Mouse (Mus musculus) midbrain, embryonic 16.5 days (tissue): ENCODE measurements around the gene Cdk15. TPM values are rescaled to one million over a fixed set of nuclear protein-coding genes. Genes with fewer than 3 reads are reported as not detected.

Source experiments
- ATAC-seq: fragments of 200-750 bp; cut with Nextera tagmentation; 2 replicates; pipeline ENCODE4 v1.8.0; 2017; ENCODE audit warnings: moderate TSS enrichment
- H3K27ac ChIP-seq: fragments of 300-500 bp; sonication (generic); 2 replicates; pipeline ENCODE4 v1.5.1; 2014; ENCODE audit warnings: mild to moderate bottlenecking, low read length, mixed read lengths
- H3K27me3 ChIP-seq: fragments of 300-500 bp; sonication (generic); 2 replicates; pipeline ENCODE4 v1.6.1; 2014; ENCODE audit warnings: low read depth, low read length, mixed read lengths; ENCODE audit not compliant: control insufficient read depth, insufficient read depth
- H3K36me3 ChIP-seq: fragments of 300-500 bp; sonication (generic); 2 replicates; pipeline ENCODE4 v1.6.1; 2014; ENCODE audit warnings: mild to moderate bottlenecking, low read length, moderate library complexity, mixed read lengths; ENCODE audit not compliant: control insufficient read depth, insufficient read depth
- H3K4me1 ChIP-seq: fragments of 300-500 bp; sonication (generic); 2 replicates; pipeline ENCODE4 v1.6.1; 2014; ENCODE audit warnings: mild to moderate bottlenecking, low read length, mixed read lengths; ENCODE audit not compliant: control insufficient read depth, insufficient read depth
- H3K4me2 ChIP-seq: fragments of 300-500 bp; sonication (generic); 2 replicates; pipeline ENCODE4 v1.6.1; 2014; ENCODE audit warnings: mild to moderate bottlenecking, low read length, mixed read lengths
- H3K4me3 ChIP-seq: fragments of 300-500 bp; sonication (generic); 2 replicates; pipeline ENCODE4 v1.5.1; 2014; ENCODE audit warnings: low read depth, mild to moderate bottlenecking, low read length, moderate library complexity, mixed read lengths
- H3K9ac ChIP-seq: fragments of 300-500 bp; sonication (generic); 2 replicates; pipeline ENCODE4 v1.6.1; 2014; ENCODE audit warnings: low read depth, low read length, mixed read lengths
- H3K9me3 ChIP-seq: fragments of 300-500 bp; sonication (generic); replicated peaks from 2 replicates; pipeline ENCODE4 v1.6.1; 2014; ENCODE audit warnings: mild to moderate bottlenecking, low read length, mixed read lengths; ENCODE audit not compliant: control insufficient read depth, poor library complexity, severe bottlenecking
- whole genome bisulfite sequencing: fragments of 180-500 bp; shearing (Covaris S2); extraction: QIAGEN DNeasy Blood & Tissue Kit; methylation state at CpG from one replicate; pipeline ENCODE4 v1.1.7; 2014; 5-methylcytosine and 5-hydroxymethylcytosine counted together
- polyA plus RNA-seq: library from polyadenylated mRNA; unstranded; fragments of >200 nt; fragmentation: Nextera tagmentation; extraction: Ambion mirVana; gene quantifications from 2 replicates; pipeline ENCODE4 v1.2.1, GENCODE M21; 2015

Gene Cdk15
- polyA plus RNA-seq, 1 experiment from 2014 or later, result 2.2 TPM

DNA sequence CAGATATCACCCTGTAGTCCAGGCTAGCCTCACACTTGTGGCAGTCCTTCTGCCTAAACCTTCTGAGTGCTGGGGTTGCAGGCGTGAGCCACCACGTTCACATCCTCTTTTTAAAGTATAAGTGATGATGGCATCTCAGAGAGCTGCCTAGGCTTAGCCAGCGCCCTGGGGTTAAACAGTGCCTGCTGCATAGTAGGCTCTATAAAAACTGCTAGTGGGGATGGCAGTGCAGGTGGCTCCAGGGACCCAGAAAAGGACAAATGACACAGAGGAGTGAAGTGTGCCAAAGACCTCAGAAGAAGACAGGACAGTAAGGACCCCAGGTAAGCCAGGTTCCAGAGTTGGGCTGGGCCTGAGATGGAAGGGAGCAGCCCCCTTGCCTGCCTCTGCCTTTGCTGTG, 104.1 kb downstream of the Cdk15 start:
- WGBS, result 67% methylated on average over 3 of the region's 3 CpGs
- H3K27ac ChIP-seq, result no peak overlapping the region

DNA sequence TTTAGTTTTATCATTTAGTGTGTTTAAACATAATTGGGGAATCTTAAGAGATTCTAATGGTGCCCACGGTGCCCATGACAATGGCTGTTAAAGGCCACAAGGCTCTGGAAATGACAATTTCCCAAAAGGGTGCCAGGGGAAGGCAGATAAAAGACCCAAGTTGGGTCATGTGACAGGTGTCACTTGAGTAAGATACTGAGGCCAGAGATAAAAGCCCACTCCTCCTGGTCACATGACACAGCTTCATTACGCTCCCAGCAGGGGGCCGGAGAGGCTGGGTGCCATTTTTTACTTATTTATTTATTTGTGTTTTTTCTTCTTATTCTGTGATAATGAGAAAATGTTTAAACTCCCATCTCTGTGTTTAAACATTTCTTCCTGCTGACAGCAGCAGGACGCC, 104.8 kb downstream of the Cdk15 start:
- no peaks in the 10 kb centered on the region for H3K4me1 ChIP-seq
- 72% methylated on average over 4 of the region's 4 CpGs for WGBS
- ATAC-seq, result no peak
- no peak overlapping the region for H3K27ac ChIP-seq
- no peaks in the 10 kb centered on the region for H3K27me3 ChIP-seq
- H3K9ac ChIP-seq, result no peak overlapping the region
- no peaks in the 10 kb centered on the region for H3K9me3 ChIP-seq
- H3K4me2 ChIP-seq, result no peak overlapping the region
- no peaks in the 10 kb centered on the region for H3K36me3 ChIP-seq
- no peak overlapping the region for H3K4me3 ChIP-seq

More for the DNA sequence above, 104.1 kb downstream of the Cdk15 start:
- H3K9me3 ChIP-seq, result no peaks in the 10 kb centered on the region
- no peak overlapping the region for H3K4me2 ChIP-seq
- H3K9ac ChIP-seq, result no peak overlapping the region
- ATAC-seq, result no peak
- no peak overlapping the region for H3K4me3 ChIP-seq
- no peaks in the 10 kb centered on the region for H3K36me3 ChIP-seq
- no peaks in the 10 kb centered on the region for H3K4me1 ChIP-seq
- no peaks in the 10 kb centered on the region for H3K27me3 ChIP-seq

DNA sequence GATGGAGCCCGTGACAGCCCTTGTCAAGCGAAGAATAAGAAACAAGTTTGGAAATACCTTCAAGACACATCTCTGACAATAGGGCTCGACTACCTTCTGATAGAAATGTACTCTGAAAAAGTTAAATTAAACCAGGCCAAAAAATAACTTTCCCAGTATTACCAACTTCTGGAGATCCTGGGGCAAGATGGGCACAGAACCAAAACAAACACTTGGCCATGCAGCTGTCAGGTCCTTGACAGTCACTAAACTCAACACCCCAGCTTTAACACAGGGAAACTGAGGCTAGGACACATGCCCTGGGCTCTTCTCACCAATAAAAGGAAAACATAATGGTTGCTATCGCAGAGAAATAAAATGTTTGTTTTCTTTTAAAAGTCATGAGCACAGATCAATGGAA, 105.3 kb downstream of the Cdk15 start:
- WGBS, result 85% methylated on average over 4 of the region's 4 CpGs
- Histone ChIP-seq H3K4me3 (no peak overlapping the region), H3K9me3 (no peaks in the 10 kb centered on the region), H3K9ac (no peak overlapping the region), H3K27ac (no peak overlapping the region), H3K27me3 (no peaks in the 10 kb centered on the region), H3K4me2 (no peak overlapping the region), H3K36me3 (no peaks in the 10 kb centered on the region), H3K4me1 (no peaks in the 10 kb centered on the region)
- no peak for ATAC-seq

DNA sequence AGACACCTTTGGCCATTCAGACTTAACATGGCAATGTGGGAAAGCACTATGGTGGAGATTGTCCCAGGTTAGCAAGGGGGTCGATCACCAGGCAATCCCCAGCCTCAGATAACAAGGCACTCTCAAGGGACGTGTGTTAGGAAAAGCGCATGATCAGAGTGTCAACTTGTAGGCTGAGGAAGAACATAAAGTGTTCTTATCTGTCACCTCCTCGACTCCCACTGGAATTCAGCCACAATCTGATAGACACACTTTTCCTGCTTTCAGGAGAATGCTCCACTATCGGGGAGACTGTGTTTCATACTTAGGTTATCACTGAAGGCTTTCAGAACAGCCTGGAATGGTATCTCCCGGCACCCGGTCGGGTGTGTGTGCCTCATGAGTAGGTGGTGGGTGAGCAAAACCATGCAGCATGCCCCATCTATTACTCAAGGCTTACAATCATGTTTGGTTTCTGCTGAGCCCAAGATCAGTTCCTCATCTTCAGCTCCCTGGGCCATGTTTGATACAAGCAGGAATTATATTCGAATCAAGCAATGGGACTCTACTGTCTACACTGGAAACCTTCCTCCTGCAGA, 107.8 kb downstream of the Cdk15 start:
- H3K4me2 ChIP-seq, result no peak overlapping the region
- ATAC-seq, result no peak
- no peak overlapping the region for H3K9ac ChIP-seq
- no peak overlapping the region for H3K4me3 ChIP-seq
- H3K9me3 ChIP-seq, result no peaks in the 10 kb centered on the region
- WGBS, result 88% methylated on average over 9 of the region's 9 CpGs
- peaks cover 3% of the 10 kb centered on the region; the same call in 1 of the 2 replicates for H3K4me1 ChIP-seq
- H3K27ac ChIP-seq, result no peak overlapping the region
- no peaks in the 10 kb centered on the region for H3K36me3 ChIP-seq
- H3K27me3 ChIP-seq, result no peaks in the 10 kb centered on the region

DNA sequence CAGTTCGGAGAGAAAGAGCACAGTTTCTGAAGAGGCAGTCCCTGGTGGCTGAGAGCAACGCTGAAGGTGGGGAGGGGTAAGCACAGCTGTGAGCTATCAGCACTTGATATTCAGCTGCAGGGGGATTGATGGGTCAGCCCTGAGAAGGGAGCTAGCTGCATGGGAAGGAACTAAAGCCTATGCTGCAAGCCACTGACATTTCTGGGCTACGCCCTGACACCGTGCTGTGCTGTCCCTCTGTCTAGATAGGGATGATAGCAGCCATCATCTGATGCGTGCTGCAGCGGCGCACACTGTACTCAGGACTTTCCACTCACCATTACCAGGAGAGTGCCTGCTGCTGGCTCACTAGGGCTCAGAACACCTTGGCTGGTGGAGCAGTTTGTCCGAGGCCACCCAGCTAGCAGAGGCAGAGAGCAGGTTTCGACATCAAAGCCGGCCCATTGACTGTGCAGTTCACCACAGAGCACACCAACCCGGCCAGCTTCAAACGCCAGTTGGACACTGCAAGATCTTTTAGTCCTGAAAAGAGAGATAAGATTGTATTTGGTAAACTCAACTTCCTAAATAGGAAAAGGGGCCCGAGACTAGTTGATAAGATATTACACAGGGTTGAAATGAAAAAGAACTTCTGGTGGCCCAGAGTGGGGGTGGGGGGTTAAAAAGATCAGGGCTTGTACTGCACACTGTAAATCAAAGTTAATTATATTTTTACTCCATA, 111.4 kb downstream of the Cdk15 start:
- Histone ChIP-seq H3K4me2 (no peak overlapping the region), H3K4me1 (peaks cover 3% of the 10 kb centered on the region; the same call in 1 of the 2 replicates), H3K36me3 (no peaks in the 10 kb centered on the region), H3K9me3 (no peaks in the 10 kb centered on the region), H3K27me3 (no peaks in the 10 kb centered on the region), H3K27ac (no peak overlapping the region), H3K9ac (no peak overlapping the region), H3K4me3 (no peak overlapping the region)
- no peak for ATAC-seq
- WGBS, result 38% methylated on average over 13 of the region's 13 CpGs

DNA sequence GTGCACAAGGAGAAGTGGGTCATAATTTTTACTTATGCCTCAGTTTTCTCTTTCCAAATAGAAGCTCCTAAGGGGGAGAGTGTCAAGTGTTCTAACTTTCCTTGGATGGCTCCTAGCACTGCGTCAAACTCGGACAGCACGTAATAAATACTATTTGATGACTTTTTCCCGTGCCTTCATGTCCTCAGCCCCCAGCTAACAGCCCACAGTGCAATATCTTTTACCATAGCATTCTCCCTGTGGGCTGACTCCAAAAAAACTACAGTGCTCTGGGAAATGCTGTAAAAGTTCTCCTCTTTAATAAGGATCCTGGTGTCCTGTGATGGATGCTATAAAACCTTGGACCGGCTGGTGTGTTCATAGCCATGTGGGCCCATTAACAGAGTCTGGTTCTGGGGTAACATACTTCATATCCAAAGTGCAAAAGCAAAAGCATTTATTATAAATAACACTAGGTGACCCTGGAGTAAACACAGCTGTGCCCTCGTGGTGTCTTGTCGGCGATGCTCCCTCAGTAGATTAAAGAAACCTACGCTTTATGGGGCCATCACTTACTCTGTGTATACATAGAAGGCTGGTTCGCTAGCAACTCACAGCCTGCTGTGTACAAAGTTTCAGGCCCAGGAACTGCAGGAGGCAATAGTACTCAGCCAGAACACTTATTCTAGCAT, 112.1 kb downstream of the Cdk15 start:
- Histone ChIP-seq H3K36me3 (no peaks in the 10 kb centered on the region), H3K9ac (no peak overlapping the region), H3K27ac (no peak overlapping the region), H3K9me3 (no peaks in the 10 kb centered on the region), H3K4me1 (peaks cover 3% of the 10 kb centered on the region; the same call in 1 of the 2 replicates), H3K27me3 (no peaks in the 10 kb centered on the region), H3K4me2 (no peak overlapping the region), H3K4me3 (no peak overlapping the region)
- ATAC-seq, result no peak
- WGBS, result 80% methylated on average over 10 of the region's 10 CpGs

DNA sequence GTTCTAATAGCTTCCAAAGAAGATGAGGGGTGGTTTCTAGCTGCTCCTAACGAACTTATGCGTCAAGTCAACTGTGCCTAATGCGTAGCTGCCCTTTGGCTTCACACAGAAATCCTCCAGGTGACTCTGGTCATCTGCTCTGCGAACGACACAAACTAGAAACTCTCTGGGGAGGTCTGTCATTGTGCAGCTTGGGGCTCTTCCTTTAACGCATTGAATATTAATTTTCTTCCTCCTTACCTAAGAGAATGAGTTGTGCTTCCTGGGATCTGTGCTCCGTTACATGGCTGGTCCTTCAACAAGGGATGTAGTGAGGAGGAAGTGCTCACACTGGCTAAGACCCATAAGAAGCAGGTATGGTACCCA, 112.6 kb downstream of the Cdk15 start:
- Histone ChIP-seq H3K27me3 (no peaks in the 10 kb centered on the region), H3K4me3 (no peak overlapping the region), H3K27ac (no peak overlapping the region), H3K4me1 (peaks cover 3% of the 10 kb centered on the region; the same call in 1 of the 2 replicates), H3K9me3 (no peaks in the 10 kb centered on the region), H3K9ac (no peak overlapping the region), H3K36me3 (no peaks in the 10 kb centered on the region), H3K4me2 (no peak overlapping the region)
- no peak for ATAC-seq
- 52% methylated on average over 7 of the region's 7 CpGs for WGBS

DNA sequence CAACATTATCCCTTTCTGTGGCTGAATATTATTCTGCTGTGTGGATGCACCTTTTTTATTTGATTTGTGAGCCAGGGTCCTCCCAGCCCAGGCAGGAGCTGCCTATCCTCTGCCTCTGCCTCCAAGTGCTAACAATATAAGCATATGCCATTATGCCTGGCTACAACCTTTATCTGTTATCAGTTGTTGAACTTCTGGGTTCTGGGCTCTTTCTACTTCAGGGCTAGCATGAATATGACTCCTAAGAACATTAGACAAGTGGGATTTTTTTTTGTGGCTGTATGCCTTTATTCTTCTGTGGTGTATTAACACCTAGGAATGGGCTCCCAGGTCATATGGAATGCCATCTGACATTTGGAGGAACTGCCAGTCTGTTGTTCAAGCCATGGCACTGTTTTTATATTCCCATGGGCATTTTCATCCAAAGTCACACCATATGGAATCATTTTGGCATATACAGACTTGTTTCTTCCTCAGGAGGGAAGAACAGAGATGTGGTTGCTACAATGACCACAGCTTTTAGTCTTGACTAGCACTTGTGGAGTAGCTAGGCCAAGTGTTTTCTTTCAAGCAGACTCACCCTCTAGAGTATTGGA, 113.7 kb downstream of the Cdk15 start:
- Histone ChIP-seq H3K4me2 (no peak overlapping the region), H3K9me3 (no peaks in the 10 kb centered on the region), H3K27me3 (no peaks in the 10 kb centered on the region), H3K4me1 (peaks cover 3% of the 10 kb centered on the region; the same call in 1 of the 2 replicates), H3K36me3 (no peaks in the 10 kb centered on the region), H3K4me3 (no peak overlapping the region), H3K9ac (no peak overlapping the region), H3K27ac (no peak overlapping the region)
- ATAC-seq, result no peak
